Mouse (Mus musculus) bone marrow, adult 2 months (tissue): ENCODE measurements around the gene Rnf220.

Source experiments
- CTCF ChIP-seq: fragments of 200-500 bp; IDR thresholded peaks from 2 replicates; pipeline ENCODE4 v1.5.1; 2011; ENCODE audit warnings: low read length, control low read depth; ENCODE audit not compliant: control insufficient read depth, insufficient read depth
- POLR2A ChIP-seq: fragments of 200-500 bp; IDR thresholded peaks from 2 replicates; pipeline ENCODE4 v1.6.1; 2011; ENCODE audit warnings: low read depth, mild to moderate bottlenecking, control low read depth, low read length, borderline replicate concordance; ENCODE audit not compliant: control insufficient read depth

DNA sequence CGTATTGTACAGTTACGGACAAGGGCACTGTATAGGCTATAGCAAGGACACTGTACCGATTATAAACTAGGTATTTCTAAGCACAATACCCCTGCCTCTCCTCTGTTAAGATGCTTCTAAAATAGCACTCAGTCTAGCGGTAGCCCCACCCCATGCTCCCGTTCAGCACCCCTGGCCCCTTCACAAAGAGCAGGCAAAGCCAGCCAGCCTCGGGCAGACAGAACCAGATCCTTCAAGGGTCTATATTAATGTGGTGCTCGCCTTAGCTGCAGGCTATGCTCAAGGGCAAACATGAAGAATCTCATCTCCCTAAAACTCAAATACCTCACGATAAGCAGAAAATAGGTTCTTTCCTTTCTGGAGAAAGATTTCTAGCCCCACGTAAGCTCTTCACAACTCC lies 67.2 kb downstream of the Rnf220 start:
- TF ChIP-seq CTCF: no peak
- no peak for TF ChIP-seq POLR2A
